Mouse (Mus musculus) stomach, postnatal 0 days (tissue): Measurements from ENCODE around the gene Gfpt2. TPM values are rescaled to one million over a fixed set of nuclear protein-coding genes. Genes with fewer than 3 reads are reported as not detected.

Experiments
- ATAC-seq: fragments of 200-750 bp; cut with Nextera tagmentation; 2 replicates; pipeline ENCODE4 v1.8.0; 2017; ENCODE audit not compliant: low FRiP score, low TSS enrichment
- DNase-seq: peaks from one replicate; pipeline ENCODE4 v3.0.0-alpha.2; 2016; ENCODE audit warnings: low spot score
- H3K27ac ChIP-seq: fragments of 300-500 bp; sonication (generic); replicated peaks from 2 replicates; pipeline ENCODE4 v1.5.1; 2014; ENCODE audit warnings: mild to moderate bottlenecking, control low read depth
- H3K27me3 ChIP-seq: fragments of 300-500 bp; sonication (generic); 2 replicates; pipeline ENCODE4 v1.6.1; 2014; ENCODE audit warnings: low read length; ENCODE audit not compliant: control insufficient read depth, insufficient read depth
- H3K36me3 ChIP-seq: fragments of 300-500 bp; sonication (generic); 2 replicates; pipeline ENCODE4 v1.6.1; 2014; ENCODE audit warnings: low read length, mixed read lengths; ENCODE audit not compliant: control insufficient read depth, insufficient read depth
- H3K4me1 ChIP-seq: fragments of 300-500 bp; sonication (generic); replicated peaks from 2 replicates; pipeline ENCODE4 v1.6.1; 2014; ENCODE audit warnings: antibody characterized with exemption; ENCODE audit not compliant: control insufficient read depth, insufficient read depth
- H3K4me2 ChIP-seq: fragments of 300-500 bp; sonication (generic); replicated peaks from 2 replicates; pipeline ENCODE4 v1.6.1; 2014; ENCODE audit warnings: low read depth, mild to moderate bottlenecking, control low read depth, moderate library complexity
- H3K4me3 ChIP-seq: fragments of 300-500 bp; sonication (generic); 2 replicates; pipeline ENCODE4 v1.5.1; 2014; ENCODE audit warnings: low read depth, low read length, control low read depth
- H3K9ac ChIP-seq: fragments of 300-500 bp; sonication (generic); 2 replicates; pipeline ENCODE4 v1.6.1; 2014; ENCODE audit warnings: mild to moderate bottlenecking, low read length, control low read depth, mixed read lengths
- H3K9me3 ChIP-seq: fragments of 300-500 bp; sonication (generic); 2 replicates; pipeline ENCODE4 v1.6.1; 2016; ENCODE audit warnings: low read length; ENCODE audit not compliant: control insufficient read depth
- CTCF ChIP-seq: IDR thresholded peaks from 2 replicates; pipeline ENCODE4 v1.5.1; 2016; ENCODE audit warnings: antibody characterized with exemption, low read depth, mild to moderate bottlenecking, moderate library complexity
- EP300 ChIP-seq: optimal IDR thresholded peaks from 2 replicates; pipeline ENCODE3; 2016; ENCODE audit warnings: antibody characterized with exemption
- WGBS: fragments of 180-500 bp; shearing (Covaris S2); extraction: QIAGEN DNeasy Blood & Tissue Kit; methylation state at CpG from one replicate; pipeline ENCODE4 v1.1.7; 2014; 5-methylcytosine and 5-hydroxymethylcytosine counted together
- polyA plus RNA-seq: library from polyadenylated mRNA; unstranded; fragments of >200 nt; fragmentation: Nextera tagmentation; extraction: Ambion mirVana; gene quantifications from 2 replicates; pipeline ENCODE4 v1.2.1, GENCODE M21; 2015

The Gfpt2 gene
- polyA plus RNA-seq, 1 experiment from 2014 or later = 2.8 TPM

DNA sequence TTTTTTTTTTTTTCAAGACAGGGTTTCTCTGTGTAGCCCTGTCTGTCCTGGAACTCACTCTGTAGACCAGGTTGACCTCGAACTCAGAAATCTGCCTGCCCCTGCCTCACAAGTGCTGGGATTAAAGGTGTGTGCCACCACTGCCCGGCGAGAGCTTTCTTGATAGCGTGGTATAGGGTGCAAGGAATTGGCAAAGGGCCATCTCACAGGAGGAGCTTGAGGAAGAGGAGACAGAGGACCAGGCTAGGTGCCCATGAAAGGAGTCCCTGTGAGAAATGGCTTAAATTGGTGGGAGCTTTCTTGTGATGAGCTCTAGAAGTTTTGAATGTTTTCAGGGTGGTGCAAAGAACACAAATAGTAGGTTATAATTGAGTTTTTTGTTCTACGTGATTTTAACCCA lies 25.2 kb upstream of the Gfpt2 start:
- TF ChIP-seq EP300 (no peak), CTCF (no peak)
- Histone ChIP-seq H3K4me3 (no peak overlapping the region), H3K9ac (no peak overlapping the region), H3K4me1 (peaks cover 3% of the 10 kb centered on the region; the same call in 1 of the 2 replicates), H3K27me3 (no peaks in the 10 kb centered on the region), H3K27ac (no peak overlapping the region), H3K9me3 (no peaks in the 10 kb centered on the region), H3K36me3 (no peaks in the 10 kb centered on the region), H3K4me2 (no peak overlapping the region)
- WGBS = 81% methylated on average over 5 of the region's 5 CpGs
- DNase-seq (no peak), ATAC-seq (no peak)

DNA sequence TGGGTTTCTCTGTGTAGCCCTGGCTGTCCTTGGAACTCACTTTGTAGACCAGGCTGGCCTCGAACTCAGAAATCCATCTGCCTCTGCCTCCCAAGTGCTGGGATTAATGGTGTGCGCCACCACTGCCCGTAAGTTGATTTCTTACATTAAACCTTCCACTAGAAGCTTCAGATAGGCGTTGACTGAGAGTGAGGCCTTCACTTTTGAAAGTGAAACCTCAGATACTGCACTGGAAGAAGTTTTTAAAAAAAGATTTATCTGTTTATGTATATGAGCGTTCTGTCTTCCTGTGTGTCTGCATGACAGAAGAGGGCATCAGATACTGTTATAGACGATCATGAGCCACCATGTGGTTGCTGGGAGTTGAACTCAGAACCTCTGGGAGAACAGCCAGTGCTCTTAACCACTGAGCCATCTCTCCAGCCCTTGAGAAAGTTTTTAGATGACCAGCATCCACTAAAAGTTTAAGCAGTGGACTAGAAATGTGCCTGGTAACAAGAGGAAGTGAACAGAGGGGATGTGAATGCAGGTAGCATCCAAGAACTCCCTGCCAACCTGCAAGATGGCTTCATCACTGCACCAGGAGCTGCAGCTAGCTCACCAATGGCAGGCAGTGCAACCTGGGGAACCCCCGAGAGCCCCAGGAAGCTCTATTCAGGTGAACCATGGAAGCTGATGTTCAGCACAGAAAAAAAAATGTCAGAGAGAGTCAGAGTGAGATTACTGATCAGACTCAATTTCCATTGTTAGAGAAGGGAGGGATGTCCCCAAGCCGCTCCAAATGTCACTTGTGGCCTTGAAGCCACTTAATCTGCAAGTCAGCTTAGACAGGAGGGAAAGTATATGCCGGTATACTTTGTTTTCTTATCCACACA lies 23.1 kb upstream of the Gfpt2 start:
- TF ChIP-seq EP300 (no peak), CTCF (no peak)
- no peak overlapping the region for H3K9ac ChIP-seq
- H3K4me2 ChIP-seq = no peak overlapping the region
- H3K4me3 ChIP-seq = no peak overlapping the region
- H3K9me3 ChIP-seq = no peaks in the 10 kb centered on the region
- DNase-seq = no peak
- no peaks in the 10 kb centered on the region for H3K4me1 ChIP-seq
- no peaks in the 10 kb centered on the region for H3K27me3 ChIP-seq
- H3K36me3 ChIP-seq = no peaks in the 10 kb centered on the region
- no peak for ATAC-seq
- WGBS = 75% methylated on average over 9 of the region's 9 CpGs
- no peak overlapping the region for H3K27ac ChIP-seq

DNA sequence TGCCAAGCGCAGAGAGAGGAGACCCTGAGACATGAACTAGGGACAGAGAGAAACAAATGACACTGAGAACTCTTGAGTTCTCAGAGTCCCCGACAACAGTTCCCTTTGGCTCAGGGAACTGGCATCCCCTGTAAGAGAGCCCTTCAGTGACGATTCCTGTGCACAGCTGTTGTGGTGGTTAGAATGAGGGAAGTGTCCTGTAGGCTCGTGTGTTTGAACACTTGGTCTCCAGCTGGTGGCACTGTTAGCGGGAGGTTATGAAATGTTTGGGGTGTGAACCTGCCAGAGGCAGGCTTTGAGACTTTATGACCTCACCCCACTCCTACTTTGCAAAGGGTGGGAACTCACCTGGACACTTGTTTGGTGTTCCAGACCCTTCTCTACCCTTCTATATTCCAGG lies 21.7 kb upstream of the Gfpt2 start:
- H3K36me3 ChIP-seq = no peaks in the 10 kb centered on the region
- H3K27me3 ChIP-seq = no peaks in the 10 kb centered on the region
- H3K4me1 ChIP-seq = no peaks in the 10 kb centered on the region
- no peak overlapping the region for H3K9ac ChIP-seq
- no peak overlapping the region for H3K4me2 ChIP-seq
- 0 out of 2 replicates have a peak, but pooled peaks have one; percentile 21 for ATAC-seq
- no peak overlapping the region for H3K4me3 ChIP-seq
- WGBS = 48% methylated on average over 5 of the region's 5 CpGs
- DNase-seq = no peak
- no peak overlapping the region for H3K27ac ChIP-seq
- H3K9me3 ChIP-seq = no peaks in the 10 kb centered on the region
- TF ChIP-seq EP300 (no peak), CTCF (peak; percentile 48)

DNA sequence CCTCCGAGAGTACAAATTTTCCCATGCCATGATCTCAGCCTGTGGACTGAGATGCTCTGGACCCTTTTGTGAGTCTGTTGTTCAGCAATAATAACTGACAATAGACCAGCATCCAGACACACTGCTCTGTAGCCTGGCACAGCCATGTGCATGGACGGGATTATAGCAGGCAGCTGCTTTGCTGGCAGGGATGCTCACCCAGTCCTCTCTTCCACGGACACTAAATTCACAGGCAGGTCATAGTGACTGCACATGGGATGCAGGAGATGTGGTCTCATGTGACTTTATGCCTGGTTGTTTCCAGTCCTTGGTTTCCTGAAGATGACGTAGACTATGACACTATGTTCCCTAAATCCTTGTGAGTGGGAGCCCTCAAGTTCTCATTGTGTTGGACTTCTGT lies 19.1 kb upstream of the Gfpt2 start:
- ATAC-seq = no peak
- no peak overlapping the region for H3K27ac ChIP-seq
- WGBS = 72% methylated on average over 4 of the region's 4 CpGs
- H3K36me3 ChIP-seq = no peaks in the 10 kb centered on the region
- no peak overlapping the region for H3K4me3 ChIP-seq
- DNase-seq = no peak
- no peaks in the 10 kb centered on the region for H3K9me3 ChIP-seq
- H3K4me1 ChIP-seq = no peaks in the 10 kb centered on the region
- H3K4me2 ChIP-seq = no peak overlapping the region
- TF ChIP-seq CTCF (no peak), EP300 (no peak)
- no peaks in the 10 kb centered on the region for H3K27me3 ChIP-seq
- H3K9ac ChIP-seq = no peak overlapping the region

DNA sequence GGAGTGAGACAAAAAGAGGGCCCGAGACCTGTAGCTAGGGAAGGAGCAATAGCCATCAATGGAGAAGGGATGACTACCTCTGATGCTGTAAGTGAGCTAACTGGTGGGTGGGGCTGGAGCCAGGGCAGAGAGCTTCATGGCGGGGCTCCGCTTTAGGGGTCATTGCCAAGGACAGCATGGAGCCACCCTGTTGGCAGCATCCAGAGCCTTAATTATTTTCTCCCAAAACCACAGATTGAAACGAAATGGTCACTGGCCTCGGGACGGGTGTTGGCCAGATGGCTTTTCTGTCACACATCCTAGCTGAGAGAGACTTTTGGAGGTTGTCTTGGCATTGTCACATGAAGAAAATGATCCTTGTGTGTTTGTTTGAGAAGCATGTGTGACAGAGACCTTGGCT lies 15.1 kb upstream of the Gfpt2 start:
- 87% methylated on average over 6 of the region's 6 CpGs for WGBS
- Histone ChIP-seq H3K4me1 (no peaks in the 10 kb centered on the region), H3K4me2 (no peak overlapping the region), H3K27ac (no peak overlapping the region), H3K9me3 (no peaks in the 10 kb centered on the region), H3K27me3 (no peaks in the 10 kb centered on the region), H3K36me3 (no peaks in the 10 kb centered on the region), H3K4me3 (no peak overlapping the region), H3K9ac (no peak overlapping the region)
- DNase-seq (no peak), ATAC-seq (no peak)
- no peak for TF ChIP-seq EP300
- no peak for TF ChIP-seq CTCF

DNA sequence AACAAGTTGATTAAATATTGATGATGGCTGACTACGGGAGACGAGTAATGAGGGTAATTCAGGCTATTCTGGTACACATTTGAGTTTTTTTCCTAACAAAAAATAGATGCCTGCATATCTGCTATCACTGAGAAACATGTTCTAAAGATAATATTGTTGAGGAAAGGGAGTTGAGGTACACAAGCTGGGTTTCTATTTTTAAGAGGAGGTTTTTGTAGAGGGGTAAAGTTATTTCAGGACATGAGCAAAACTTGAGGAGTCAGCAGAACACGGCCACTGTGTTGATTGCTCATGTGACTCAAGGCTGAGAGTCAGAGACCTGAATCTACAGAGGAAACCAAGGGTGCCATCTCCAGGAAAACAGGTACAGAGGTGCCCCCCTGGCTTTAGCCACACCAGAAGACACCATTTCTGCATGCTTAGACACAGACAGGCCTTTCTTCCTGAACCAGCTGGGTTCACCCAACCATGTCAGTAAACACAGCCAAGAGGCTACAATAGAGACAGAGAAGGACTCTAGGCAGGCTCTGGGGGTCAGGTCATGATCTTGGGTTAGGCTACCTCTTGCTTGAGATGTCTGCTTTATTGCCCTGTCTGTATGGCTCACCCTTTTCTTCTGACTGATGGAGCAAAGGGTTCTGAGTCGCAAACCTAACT lies 13.7 kb upstream of the Gfpt2 start:
- Histone ChIP-seq H3K27me3 (no peaks in the 10 kb centered on the region), H3K36me3 (no peaks in the 10 kb centered on the region), H3K9me3 (no peaks in the 10 kb centered on the region), H3K4me3 (no peak overlapping the region), H3K9ac (no peak overlapping the region), H3K4me1 (no peaks in the 10 kb centered on the region), H3K27ac (no peak overlapping the region), H3K4me2 (no peak overlapping the region)
- TF ChIP-seq EP300 (no peak), CTCF (no peak)
- no peak for DNase-seq
- 83% methylated on average over 4 of the region's 4 CpGs for whole genome bisulfite sequencing
- no peak for ATAC-seq
